Mouse (Mus musculus): ENCODE data around the gene Olfr691. TPM values are rescaled to one million over a fixed set of nuclear protein-coding genes. Genes with fewer than 3 reads are reported as not detected.

Gene Olfr691
- total RNA-seq, 1 experiment from 2014 or later, result not detected

GRCm38 (mm10) chr7:105287795-105288194, 54.3 kb downstream of the Olfr691 start, which contains the start of gene Olfr688:
Olfr688 (plus strand) TSS chr7:105288095.
- no peak for ATAC-seq (replicated peaks in 1 of 2; ENCODE audit: insufficient read depth in 1 of 2, low FRiP score in 2 of 2, low TSS enrichment in 1 of 2, low read depth in 1 of 2, poor library complexity in 2 of 2, severe bottlenecking in 2 of 2)

Other genes starting within 250 kb of the Olfr691 start
- not detected in 2 replicates for gene Olfr680-ps1, start 249.5 kb downstream of the Olfr691 start, total RNA-seq (2017)
- not detected in 2 replicates for gene Olfr681, start 225.4 kb downstream of the Olfr691 start, total RNA-seq (2017)
- not detected in 2 replicates for gene Olfr683, start 195.3 kb downstream of the Olfr691 start, total RNA-seq (2017)
- not detected in 2 replicates for gene Olfr684, start 178.6 kb downstream of the Olfr691 start, total RNA-seq (2017)
- gene Olfr685, start 156.3 kb downstream of the Olfr691 start, total RNA-seq (2017), result not detected in 2 replicates
- gene Olfr686, start 134.8 kb downstream of the Olfr691 start, total RNA-seq (2017), result not detected in 2 replicates
- gene Olfr688, start 54.2 kb downstream of the Olfr691 start, total RNA-seq (2017), result not detected in 2 replicates
- not detected in 2 replicates for gene Olfr689, start 31.1 kb downstream of the Olfr691 start, total RNA-seq (2017)
- not detected in 2 replicates for gene Olfr690, start 8.2 kb downstream of the Olfr691 start, total RNA-seq (2017)
- not detected in 2 replicates for gene Olfr692, start 26.0 kb upstream of the Olfr691 start, total RNA-seq (2017)
- not detected in 2 replicates for gene Gm5901, start 32.8 kb upstream of the Olfr691 start, total RNA-seq (2017)
- gene Fam160a2, start 57.8 kb upstream of the Olfr691 start, total RNA-seq (2017), result 13.2 and 15.8 TPM in 2 replicates
- gene Cnga4, start 62.3 kb upstream of the Olfr691 start, total RNA-seq (2017), result not detected in 2 replicates
- not detected in 2 replicates for gene Cckbr, start 83.5 kb upstream of the Olfr691 start, total RNA-seq (2017)
- gene Cavin3, start 140.0 kb upstream of the Olfr691 start, total RNA-seq (2017), result 5.6 and 7.2 TPM in 2 replicates
- gene Smpd1, start 212.1 kb upstream of the Olfr691 start, total RNA-seq (2017), result 11.0 and 17.9 TPM in 2 replicates
- gene Apbb1, start 239.4 kb upstream of the Olfr691 start, total RNA-seq (2017), result 5.9 and 9.5 TPM in 2 replicates

Data from hematopoietic stem cell, adult 5-6 weeks (primary cell).